Mouse (Mus musculus) lung, embryonic 14.5 days (tissue): ENCODE measurements around the gene Nostrin. TPM values are rescaled to one million over a fixed set of nuclear protein-coding genes. Genes with fewer than 3 reads are reported as not detected.

Experiments
- ATAC-seq: fragments of 200-750 bp; cut with Nextera tagmentation; 2 replicates; pipeline ENCODE4 v1.8.0; 2017; ENCODE audit warnings: mild to moderate bottlenecking, moderate TSS enrichment, moderate library complexity; ENCODE audit not compliant: insufficient read depth
- DNase-seq: peaks from one replicate; pipeline ENCODE4 v3.0.0-alpha.2; 2015
- H3K27ac ChIP-seq: fragments of 300-500 bp; sonication (generic); 2 replicates; pipeline ENCODE4 v1.5.1; 2014; ENCODE audit warnings: low read depth, mild to moderate bottlenecking, moderate library complexity
- H3K27me3 ChIP-seq: fragments of 300-500 bp; sonication (generic); 2 replicates; pipeline ENCODE4 v1.6.1; 2014; ENCODE audit warnings: low read length, control low read depth; ENCODE audit not compliant: insufficient read depth
- H3K36me3 ChIP-seq: fragments of 300-500 bp; sonication (generic); 2 replicates; pipeline ENCODE4 v1.6.1; 2014; ENCODE audit warnings: control low read depth; ENCODE audit not compliant: insufficient read depth
- H3K4me1 ChIP-seq: fragments of 300-500 bp; sonication (generic); 2 replicates; pipeline ENCODE4 v1.6.1; 2014; ENCODE audit warnings: antibody characterized with exemption, control low read depth; ENCODE audit not compliant: insufficient read depth
- H3K4me2 ChIP-seq: fragments of 300-500 bp; sonication (generic); 2 replicates; pipeline ENCODE4 v1.6.1; 2014; ENCODE audit warnings: mild to moderate bottlenecking
- H3K4me3 ChIP-seq: fragments of 300-500 bp; sonication (generic); 2 replicates; pipeline ENCODE4 v1.5.1; 2014; ENCODE audit warnings: low read depth, low read length
- H3K9ac ChIP-seq: fragments of 300-500 bp; sonication (generic); 2 replicates; pipeline ENCODE4 v1.6.1; 2014
- H3K9me3 ChIP-seq: fragments of 300-500 bp; sonication (generic); 2 replicates; pipeline ENCODE4 v1.6.1; 2016; ENCODE audit warnings: low read depth, low read length, control low read depth
- CTCF ChIP-seq: IDR thresholded peaks from 2 replicates; pipeline ENCODE4 v1.5.1; 2016; ENCODE audit warnings: antibody characterized with exemption, low read depth
- WGBS: fragments of 180-500 bp; shearing (Covaris S2); extraction: QIAGEN DNeasy Blood & Tissue Kit; methylation state at CpG from one replicate; pipeline ENCODE4 v1.1.7; 2014; 5-methylcytosine and 5-hydroxymethylcytosine counted together
- polyA plus RNA-seq: library from polyadenylated mRNA; unstranded; fragments of >200 nt; fragmentation: Nextera tagmentation; extraction: Ambion mirVana; gene quantifications from 2 replicates; pipeline ENCODE4 v1.2.1, GENCODE M21; 2014

The Nostrin gene
- polyA plus RNA-seq, 1 experiment from 2014 or later: 11.6 TPM

DNA sequence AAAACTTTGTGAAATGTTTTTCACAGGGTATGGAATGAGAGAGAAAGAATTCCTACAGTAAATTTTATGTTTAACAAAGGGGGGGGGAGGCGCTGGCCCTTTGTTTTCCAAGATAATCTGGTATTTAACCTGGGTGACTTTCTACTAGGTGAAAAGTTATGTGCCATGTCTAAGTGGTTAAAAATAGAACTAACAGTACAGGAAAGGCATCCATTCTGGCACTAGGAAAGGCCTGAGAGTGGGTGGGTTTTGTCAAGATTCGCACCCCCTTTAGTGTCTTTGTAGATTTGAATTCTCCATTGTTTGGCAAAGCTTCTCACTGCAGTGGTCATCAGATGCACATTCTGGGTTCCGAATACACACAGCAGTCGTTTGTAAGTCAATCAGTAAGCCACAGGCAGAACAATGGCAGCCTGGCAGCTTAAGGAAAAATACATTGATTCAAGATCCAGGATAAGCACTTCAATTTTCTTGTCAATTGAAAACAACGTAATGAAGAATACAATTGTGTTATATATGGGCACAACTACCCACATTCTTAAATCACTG lies 86.3 kb downstream of the Nostrin start:
- Histone ChIP-seq H3K4me2 (no peak overlapping the region), H3K27me3 (no peaks in the 10 kb centered on the region), H3K9ac (no peak overlapping the region), H3K9me3 (no peaks in the 10 kb centered on the region), H3K4me3 (no peak overlapping the region), H3K36me3 (no peaks in the 10 kb centered on the region), H3K4me1 (no peaks in the 10 kb centered on the region), H3K27ac (no peak overlapping the region)
- ATAC-seq: no peak
- 59% methylated on average over 5 of the region's 5 CpGs for WGBS
- no peak for TF ChIP-seq CTCF
- DNase-seq: no peak

GRCm38 (mm10) chr2:69222815-69223214 lies 87.2 kb downstream of the Nostrin start:
- WGBS: 62% methylated on average over 10 of the region's 10 CpGs
- Histone ChIP-seq H3K4me1 (no peaks in the 10 kb centered on the region), H3K27me3 (no peaks in the 10 kb centered on the region), H3K4me3 (no peak overlapping the region), H3K9ac (no peak overlapping the region), H3K9me3 (no peaks in the 10 kb centered on the region), H3K27ac (no peak overlapping the region), H3K4me2 (no peak overlapping the region), H3K36me3 (no peaks in the 10 kb centered on the region)
- DNase-seq (peak; percentile 27), ATAC-seq (no peak)
- TF ChIP-seq CTCF: no peak

DNA sequence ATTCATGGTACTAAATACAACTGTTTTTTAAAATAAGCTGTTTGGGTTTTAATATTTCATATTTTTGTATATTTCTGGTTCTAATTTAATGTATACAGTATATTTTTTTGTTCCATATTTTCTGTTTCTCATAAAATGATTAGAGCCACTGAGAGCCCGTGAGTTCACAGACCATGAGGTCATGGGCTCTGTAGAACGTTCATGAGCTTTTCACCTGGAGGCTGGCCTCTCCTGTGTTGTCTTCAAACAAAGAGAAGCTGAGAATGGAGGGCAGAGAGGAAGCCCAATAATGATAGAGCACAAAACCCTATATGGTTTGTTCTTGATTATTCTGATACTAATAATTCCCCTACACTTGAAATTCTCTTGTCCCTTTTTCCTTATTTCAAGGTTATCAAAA lies 89.1 kb downstream of the Nostrin start:
- Histone ChIP-seq H3K4me3 (no peak overlapping the region), H3K9ac (no peak overlapping the region), H3K27me3 (no peaks in the 10 kb centered on the region), H3K4me2 (no peak overlapping the region), H3K9me3 (no peaks in the 10 kb centered on the region), H3K4me1 (no peaks in the 10 kb centered on the region), H3K27ac (no peak overlapping the region), H3K36me3 (no peaks in the 10 kb centered on the region)
- no peak for ATAC-seq
- 37% methylated on average over 2 of the region's 2 CpGs for WGBS
- no peak for DNase-seq
- no peak for TF ChIP-seq CTCF

DNA sequence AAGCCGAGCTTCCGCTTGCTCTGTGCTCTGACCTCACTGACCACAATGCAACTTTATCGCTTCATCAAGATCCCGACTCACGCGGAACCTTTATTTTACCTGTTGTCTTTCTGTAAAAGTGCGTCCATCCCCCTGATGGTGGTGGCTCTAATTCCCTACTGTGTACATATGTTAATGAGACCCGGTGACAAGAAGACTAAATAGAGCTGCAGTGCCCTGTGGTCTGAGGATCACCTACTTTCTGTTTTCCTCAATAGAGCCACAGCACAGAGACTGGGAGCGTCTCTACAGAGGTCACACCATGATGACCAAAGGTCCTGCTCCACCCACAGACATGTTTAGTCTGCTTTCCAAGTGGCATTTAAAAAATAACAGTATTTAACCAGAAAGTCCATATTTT lies 91.3 kb downstream of the Nostrin start:
- DNase-seq (no peak), ATAC-seq (no peak)
- no peak for TF ChIP-seq CTCF

GRCm38 (mm10) chr2:69228635-69229034 lies 93.0 kb downstream of the Nostrin start:
- no peaks in the 10 kb centered on the region for H3K4me1 ChIP-seq
- H3K27ac ChIP-seq: no peak overlapping the region
- H3K4me2 ChIP-seq: no peak overlapping the region
- no peak for TF ChIP-seq CTCF
- ATAC-seq (no peak), DNase-seq (no peak)
- no peak overlapping the region for H3K9ac ChIP-seq
- H3K36me3 ChIP-seq: no peaks in the 10 kb centered on the region
- H3K4me3 ChIP-seq: no peak overlapping the region
- no peaks in the 10 kb centered on the region for H3K9me3 ChIP-seq
- H3K27me3 ChIP-seq: no peaks in the 10 kb centered on the region
- 73% methylated on average over 6 of the region's 6 CpGs for WGBS

More for the DNA sequence above, 91.3 kb downstream of the Nostrin start:
- Histone ChIP-seq H3K4me3 (no peak overlapping the region), H3K9ac (no peak overlapping the region), H3K4me1 (no peaks in the 10 kb centered on the region), H3K4me2 (no peak overlapping the region), H3K27ac (no peak overlapping the region), H3K27me3 (no peaks in the 10 kb centered on the region), H3K9me3 (no peaks in the 10 kb centered on the region), H3K36me3 (no peaks in the 10 kb centered on the region)
- WGBS: 89% methylated on average over 9 of the region's 9 CpGs

DNA sequence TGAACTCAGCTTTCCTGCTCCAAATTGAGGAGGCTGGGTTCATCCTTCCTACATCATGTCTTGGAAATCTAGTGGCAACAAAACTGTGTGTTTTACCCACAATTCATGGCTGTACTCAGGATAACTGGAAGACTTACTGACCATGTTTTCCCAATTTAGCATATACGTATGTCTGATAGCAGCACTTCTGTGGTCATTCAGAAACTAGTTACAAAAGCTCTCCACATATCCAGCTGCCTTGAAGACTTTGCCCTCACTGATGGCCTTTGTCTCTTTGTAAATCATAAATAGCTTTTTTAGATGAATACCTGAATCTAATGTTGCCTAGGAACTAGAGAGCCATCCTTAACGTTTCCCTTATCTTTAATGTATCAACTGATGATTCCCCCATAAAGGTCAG lies 94.5 kb downstream of the Nostrin start:
- Histone ChIP-seq H3K9ac (no peak overlapping the region), H3K9me3 (no peaks in the 10 kb centered on the region), H3K4me2 (no peak overlapping the region), H3K4me3 (no peak overlapping the region), H3K36me3 (no peaks in the 10 kb centered on the region), H3K27ac (no peak overlapping the region), H3K4me1 (no peaks in the 10 kb centered on the region), H3K27me3 (no peaks in the 10 kb centered on the region)
- ATAC-seq: no peak
- DNase-seq: no peak
- no peak for TF ChIP-seq CTCF
- 69% methylated on average over 2 of the region's 2 CpGs for WGBS

DNA sequence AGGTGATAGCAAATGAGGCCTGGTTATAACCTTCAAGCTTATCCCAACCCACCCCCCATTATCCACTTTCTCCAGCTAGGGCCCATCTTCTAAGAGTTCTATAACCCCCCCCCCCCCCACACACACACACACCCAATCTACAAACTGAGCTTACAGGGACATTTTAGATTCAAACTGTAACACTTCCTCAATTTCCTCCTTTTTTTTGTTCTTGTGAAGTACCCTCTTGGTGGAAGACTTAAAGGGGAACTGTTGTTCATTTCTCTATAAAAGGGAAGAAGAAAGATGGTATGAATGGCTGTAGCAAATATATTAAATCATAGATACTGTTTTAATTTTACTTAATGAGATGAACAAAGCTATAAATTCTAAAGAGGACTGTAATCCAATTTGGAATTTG lies 96.5 kb downstream of the Nostrin start:
- H3K27me3 ChIP-seq: no peaks in the 10 kb centered on the region
- DNase-seq (no peak), ATAC-seq (no peak)
- no peak overlapping the region for H3K27ac ChIP-seq
- H3K9me3 ChIP-seq: no peaks in the 10 kb centered on the region
- no peak for TF ChIP-seq CTCF
- H3K36me3 ChIP-seq: no peaks in the 10 kb centered on the region
- H3K9ac ChIP-seq: no peak overlapping the region
- H3K4me3 ChIP-seq: no peak overlapping the region
- H3K4me2 ChIP-seq: no peak overlapping the region
- no peaks in the 10 kb centered on the region for H3K4me1 ChIP-seq
